Mouse (Mus musculus) heart, postnatal 25 days (tissue): ENCODE results near the gene Racgap1. TPM values are rescaled to one million over a fixed set of nuclear protein-coding genes. Genes with fewer than 3 reads are reported as not detected.

ENCODE experiments used
- DNase-seq: peaks from one replicate; pipeline ENCODE4 v3.0.0; 2022; ENCODE audit warnings: low spot score
- intact Hi-C: fragments of 180-260 bp; cut with DNase I; formaldehyde crosslinking; loops from one replicate; pipeline ENCODE4 v1.15.1; 2025
- total RNA-seq, 2 experiments: library from RNA; stranded (reverse); gene quantifications; 2 replicates each; pipeline ENCODE4 v1.2.3; 2021

Gene Racgap1
- 1 to 10 TPM; 2.8 to 3.0 TPM for total RNA-seq

DNA sequence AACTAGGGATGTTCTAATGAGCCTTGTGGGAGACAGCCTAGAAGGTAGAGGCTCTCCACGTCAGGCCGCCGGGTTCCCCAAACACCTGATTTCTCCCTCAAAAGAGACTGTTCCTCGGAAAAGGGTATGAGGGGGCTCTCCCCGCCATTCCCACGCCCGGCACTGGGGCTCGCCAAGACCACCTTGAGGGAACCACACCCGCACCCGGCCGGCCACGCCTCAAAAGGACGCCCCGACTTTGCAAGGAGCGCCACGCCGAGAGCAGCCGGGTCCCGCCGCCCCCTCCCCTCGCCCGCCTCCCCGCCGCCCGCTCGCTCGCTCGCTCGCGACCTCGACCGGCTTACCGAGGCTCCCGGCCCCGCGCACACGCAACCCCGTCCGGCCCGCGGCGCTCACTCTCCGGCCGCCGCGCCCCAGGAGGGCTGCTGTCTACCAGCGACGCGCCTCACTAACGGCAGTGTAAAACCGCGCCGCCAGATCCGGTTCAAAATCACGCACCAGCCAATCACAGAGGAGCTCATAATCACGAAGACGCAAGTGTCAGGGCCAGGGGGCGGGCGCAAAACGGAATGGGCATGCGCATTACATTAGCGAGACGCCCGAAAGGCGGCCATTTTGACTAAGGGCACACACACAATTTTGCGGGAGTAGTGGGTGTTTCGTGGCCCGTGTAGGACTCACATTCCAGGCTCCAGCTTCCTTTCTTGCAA, at the start of gene Racgap1:
Racgap1 (minus strand) TSS at position 494 of the 710 bp plus-strand sequence.
- intact Hi-C loops, result no loop called here

DNA sequence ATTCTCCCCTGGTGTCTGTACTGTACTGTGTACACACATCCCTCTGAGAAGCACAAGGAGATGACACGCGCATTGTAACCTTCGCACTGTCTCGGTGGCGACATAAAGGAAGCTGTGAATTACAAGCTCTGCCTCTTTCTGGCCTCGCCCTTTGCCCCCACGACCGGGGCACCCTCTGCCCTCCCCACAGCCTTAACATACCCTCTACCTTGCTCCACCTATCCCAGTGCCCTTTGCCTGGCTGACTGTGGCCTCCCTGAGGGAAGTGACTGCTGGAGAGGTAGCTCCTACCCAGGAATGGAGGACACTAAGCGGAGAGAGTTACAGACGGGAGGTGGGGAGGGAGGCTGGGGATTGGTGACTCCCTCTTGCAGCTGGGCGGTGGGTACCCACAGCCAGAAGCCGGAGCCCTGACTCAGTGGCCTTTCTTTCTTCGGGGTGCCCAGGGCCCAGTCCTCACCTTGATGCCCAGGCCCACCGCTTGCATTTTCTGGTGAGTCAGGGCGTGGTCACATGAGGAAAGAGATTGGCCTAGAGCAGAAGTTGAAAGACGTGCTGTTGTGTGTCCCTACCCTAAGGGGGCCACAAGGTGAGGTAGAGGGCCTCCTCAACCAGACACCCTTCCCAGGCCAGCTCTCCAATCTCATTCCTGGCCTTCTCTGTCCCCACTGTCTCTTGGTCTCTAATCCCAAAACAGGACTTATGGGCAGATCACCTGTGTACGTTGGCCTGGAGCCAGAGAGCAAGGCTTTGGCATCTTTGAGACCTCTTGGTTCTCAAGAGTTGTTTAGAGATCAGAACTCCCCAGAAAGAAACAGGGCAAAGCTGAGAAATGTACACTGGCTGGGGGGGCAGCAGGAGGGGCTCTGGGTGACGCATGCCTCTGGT, 49.0 kb upstream of the Racgap1 start:
- intact Hi-C loops, result no loop called here
- no peak for DNase-seq

More for the DNA sequence above, at the start of gene Racgap1:
- DNase-seq, result peak; percentile 91

DNA sequence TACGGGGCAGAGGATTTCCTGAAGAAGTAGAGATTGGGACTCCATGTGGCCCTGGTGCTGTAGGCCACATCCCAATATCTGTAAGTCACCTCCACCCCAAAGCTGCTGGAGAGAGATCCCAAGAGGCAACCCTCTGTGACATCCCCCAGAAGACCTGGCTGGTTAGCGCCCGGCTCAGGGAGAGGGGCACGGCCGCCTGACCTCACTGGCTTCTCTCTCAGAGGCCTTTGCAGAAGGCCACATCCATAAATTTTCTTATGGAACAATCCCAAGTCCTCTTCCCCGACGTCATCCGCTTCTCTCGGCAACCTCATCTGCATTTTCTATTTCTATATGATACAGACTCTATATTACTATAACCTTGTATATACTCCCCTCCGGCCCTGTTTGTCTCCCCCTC, 48.3 kb upstream of the Racgap1 start:
- DNase-seq, result no peak
- intact Hi-C loops, result no loop called here

DNA sequence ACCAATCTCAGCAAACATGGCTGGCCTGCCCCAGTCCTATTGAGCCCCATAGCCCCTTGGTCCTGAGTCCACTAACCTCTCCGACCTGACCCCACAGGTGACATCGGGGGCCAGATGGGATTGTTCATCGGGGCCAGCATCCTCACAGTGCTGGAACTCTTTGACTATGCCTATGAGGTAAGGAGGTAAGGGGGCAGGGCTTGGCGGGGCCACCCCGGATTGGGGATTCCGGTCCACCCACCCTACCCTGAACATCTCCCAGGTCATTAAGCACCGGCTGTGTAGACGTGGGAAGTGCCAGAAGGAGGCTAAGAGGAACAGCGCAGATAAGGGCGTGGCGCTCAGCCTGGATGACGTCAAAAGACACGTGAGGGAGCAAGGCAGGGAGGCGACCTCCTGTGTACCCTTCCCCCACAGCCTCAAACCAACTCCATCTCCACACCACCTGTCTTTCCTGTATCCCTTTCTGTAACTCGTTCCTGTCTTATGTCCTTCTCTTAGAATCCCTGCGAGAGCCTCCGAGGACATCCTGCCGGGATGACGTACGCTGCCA, 47.2 kb upstream of the Racgap1 start:
- intact Hi-C loops, result no loop called here
- DNase-seq, result no peak

DNA sequence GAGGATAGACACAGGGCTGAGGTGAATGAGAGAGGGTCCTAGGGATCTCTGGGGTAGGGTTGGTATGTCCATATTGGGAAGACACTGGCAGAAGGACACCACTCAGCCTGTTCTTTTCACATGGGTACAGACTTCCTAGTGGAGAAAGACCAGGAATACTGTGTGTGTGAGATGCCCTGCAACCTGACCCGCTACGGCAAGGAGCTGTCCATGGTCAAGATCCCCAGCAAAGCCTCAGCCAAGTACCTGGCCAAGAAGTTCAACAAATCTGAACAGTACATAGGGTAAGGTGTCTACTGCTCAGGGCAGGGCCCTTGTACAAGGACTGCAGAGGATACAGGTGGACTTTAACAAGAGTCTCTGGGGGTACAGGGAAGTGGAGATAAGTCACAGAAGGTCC, 45.9 kb upstream of the Racgap1 start:
- no peak for DNase-seq
- intact Hi-C loops, result no loop called here

DNA sequence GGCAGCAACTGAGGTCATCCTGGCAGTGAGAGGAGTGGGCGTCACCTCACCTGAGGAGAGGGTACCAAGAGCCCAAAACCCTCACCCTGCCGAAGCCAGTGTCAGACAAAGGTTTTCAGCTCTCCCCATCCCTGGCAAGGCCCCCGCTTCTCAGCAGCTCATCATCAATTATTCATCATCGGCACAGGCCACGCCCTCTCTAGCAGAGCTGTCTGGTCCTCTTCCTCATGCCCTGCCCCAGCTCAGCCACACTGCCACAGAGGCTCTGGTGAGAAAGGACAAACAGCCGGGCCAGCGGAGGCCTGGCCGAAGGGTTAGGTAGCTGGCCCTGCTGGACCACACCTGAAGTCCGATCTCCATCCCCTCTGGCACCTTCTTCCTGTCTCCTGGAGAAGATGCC, 40.5 kb upstream of the Racgap1 start:
- intact Hi-C loops, result no loop called here
- DNase-seq, result no peak

DNA sequence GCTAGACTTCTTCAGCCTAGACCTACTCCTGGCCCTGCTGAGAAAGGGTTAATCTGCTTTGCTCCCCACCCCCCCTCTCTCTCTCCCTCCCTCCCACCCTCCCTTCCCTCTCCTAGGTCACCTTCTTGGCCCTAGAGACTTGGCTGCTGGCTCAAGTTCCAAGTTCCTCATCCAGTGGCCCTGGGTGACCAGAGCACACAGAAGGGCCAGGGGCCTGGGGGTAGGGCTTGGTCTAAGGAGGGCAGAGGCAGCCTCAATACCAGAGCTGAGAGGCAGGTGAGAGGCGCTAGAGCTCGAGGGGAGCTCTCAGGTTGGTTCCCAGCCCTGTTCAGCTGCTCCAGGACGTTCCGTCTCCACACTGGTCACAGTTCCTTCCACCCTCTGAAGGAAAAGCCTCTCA, 39.5 kb upstream of the Racgap1 start:
- intact Hi-C loops, result no loop called here
- DNase-seq, result no peak

DNA sequence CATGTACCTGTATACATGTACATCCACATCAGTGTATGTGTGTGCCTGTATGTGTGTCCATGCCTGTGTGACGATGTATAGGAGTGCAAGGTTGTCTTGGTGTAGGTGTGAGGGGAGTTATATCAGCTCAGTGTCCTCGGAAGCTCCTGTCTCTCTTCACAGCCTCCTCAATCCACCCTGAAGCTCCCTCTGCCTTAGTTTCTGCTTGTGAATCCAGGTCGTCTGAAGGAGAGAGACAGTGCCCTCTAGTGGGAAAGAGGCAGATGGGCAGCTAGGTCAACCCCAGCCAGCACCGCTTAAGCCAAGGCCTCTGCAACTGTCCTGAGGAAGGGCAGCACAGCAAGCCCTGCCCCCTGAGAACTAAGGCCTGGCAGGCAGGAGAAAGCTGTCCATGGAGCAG, 37.3 kb upstream of the Racgap1 start:
- intact Hi-C loops, result loop anchor here (1.0 to 5.0 kb wide), 2 partner anchors 92 to 191 kb away; no protein-coding TSS in a partner anchor
- DNase-seq, result no peak

DNA sequence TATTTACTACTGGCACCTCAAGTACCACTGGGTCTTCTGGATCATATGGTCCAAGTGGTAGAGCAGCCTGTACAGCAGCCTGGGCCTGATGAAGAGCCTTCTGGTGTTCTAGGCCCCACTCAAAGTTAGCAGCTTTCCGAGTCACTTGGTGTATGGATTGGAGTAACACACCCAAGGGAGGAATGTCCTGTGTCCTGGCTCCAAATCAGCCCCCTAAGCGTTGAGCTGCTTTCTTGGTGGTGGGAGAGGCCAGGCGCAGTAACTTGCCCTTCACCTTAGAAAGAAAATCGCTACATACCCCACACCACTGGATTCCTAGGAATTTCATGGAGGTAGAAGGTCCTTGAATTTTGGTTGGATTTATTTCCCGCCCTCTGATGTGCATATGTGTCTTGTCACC, 32.7 kb upstream of the Racgap1 start:
- intact Hi-C loops, result no loop called here
- DNase-seq, result no peak

DNA sequence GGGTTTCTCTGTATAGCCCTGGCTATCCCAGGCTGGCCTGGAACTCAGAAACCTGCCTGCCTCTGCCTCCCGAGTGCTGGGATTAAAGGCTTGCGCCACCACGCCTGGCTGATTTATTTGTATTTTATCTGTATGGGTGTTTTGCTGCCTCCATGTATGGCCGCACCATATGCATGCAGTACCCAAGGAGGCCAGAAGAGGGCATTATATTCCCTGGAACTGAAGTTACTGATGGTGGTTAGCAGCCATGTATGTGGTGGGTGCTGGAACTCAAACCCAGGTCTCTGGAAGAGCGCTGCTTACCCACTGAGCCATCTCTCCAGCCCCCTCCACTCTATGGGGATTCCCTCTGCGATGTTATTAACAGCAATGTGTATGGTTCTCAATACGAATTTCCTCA, 31.4 kb upstream of the Racgap1 start:
- DNase-seq, result no peak
- intact Hi-C loops, result no loop called here

DNA sequence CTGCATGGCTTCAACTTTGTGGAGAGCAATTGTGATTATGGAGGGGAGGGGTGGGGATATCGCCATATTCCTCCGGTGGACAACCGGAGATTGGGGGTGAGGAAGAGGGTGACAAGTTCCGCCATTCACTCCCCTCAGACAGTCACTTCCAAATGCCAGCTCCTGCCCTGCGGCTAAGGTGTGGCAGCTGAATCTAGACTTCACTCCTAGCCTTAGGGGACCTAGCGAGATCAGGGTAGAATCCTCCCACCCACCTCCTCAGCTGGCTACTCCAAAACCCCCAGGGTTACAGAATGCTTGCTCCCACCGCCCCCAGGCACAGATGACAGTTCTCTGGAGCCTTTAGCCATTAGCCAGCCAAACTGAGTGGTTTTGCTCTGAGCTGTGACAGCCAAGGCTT, 27.6 kb upstream of the Racgap1 start:
- DNase-seq, result no peak
- intact Hi-C loops, result loop anchor here (10.0 kb wide), 1 partner anchor 674 kb away; no protein-coding TSS in a partner anchor

DNA sequence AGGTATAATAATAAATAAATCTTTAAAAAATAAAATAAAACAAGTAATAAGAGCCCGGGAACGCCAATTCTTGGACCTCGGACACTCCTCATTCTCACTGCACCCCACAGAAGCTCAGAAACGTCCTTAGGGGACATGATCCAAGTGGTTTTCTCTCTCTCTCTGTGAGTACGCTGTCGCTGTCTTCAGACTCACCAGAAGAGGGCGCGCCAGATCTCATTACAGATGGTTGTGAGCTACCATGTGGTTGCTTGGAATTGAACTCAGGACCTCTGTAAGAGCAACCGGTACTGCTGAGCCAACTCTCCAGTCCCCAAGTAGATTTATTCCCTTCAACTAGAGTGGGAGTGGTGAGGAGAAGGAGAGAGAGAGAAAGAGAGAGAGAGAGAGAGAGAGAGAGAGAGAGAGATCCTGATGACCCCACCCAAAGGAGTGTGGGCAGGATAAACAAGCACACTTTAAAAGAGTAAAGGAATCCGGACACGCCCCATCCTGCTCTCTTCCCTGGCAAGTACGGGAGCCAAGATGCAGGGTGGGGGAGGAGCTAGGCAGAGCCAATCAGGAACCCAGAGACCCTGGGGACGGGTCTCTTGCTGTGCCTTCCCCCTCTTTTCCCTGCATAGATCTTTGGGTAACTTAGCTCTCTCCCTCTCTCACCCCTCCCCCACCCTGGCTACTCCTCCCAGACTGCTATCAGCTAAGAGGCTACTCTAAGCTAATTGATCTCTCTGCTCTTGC, 26.8 kb upstream of the Racgap1 start:
- no peak for DNase-seq
- intact Hi-C loops, result loop anchor here (10.0 kb wide), 1 partner anchor 673 kb away; no protein-coding TSS in a partner anchor

DNA sequence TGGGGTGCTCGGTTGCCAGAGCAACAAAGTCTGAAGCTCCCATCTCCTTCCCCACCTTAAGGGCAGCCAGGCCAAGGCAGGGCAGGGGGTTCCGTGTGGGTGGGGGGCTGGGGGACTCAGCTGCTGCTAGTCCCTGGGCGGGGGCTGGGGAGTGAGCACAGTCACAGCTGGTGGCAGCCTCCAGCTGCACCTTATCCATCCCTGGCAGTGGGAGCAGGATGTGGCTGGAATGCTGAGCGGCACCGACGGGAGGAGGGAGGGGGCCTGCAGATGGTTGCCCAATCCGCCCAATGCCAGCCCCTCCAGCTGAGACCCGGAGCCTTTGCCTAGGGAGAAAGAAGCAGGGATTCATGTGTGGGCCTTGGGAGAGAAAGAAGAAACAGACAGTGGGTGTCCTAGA, 25.6 kb upstream of the Racgap1 start:
- intact Hi-C loops, result loop anchor here (10.0 kb wide), 1 partner anchor 672 kb away; no protein-coding TSS in a partner anchor

DNA sequence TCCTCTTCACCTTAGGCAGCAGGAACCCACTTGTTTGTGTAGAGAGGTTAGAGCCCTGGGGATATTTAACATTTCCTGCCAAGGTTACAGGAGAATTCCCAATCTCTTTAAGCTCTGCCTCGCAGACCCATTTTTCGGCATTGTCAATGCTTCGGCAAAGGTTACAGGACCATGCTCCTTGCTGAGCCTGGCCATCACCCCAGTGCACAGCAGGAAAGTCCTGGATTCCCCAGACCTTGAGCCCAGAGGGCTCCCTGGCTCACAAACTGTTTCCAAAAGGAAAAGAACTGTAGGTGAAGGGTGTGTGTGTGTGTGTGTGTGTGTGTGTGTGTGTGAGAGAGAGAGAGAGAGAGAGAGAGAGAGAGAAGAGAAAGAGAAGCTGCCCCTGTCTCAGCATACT, 23.4 kb upstream of the Racgap1 start:
- no peak for DNase-seq
- intact Hi-C loops, result loop anchor here (10.0 kb wide), 1 partner anchor 670 kb away; no protein-coding TSS in a partner anchor

More for the DNA sequence above, 25.6 kb upstream of the Racgap1 start:
- no peak for DNase-seq

DNA sequence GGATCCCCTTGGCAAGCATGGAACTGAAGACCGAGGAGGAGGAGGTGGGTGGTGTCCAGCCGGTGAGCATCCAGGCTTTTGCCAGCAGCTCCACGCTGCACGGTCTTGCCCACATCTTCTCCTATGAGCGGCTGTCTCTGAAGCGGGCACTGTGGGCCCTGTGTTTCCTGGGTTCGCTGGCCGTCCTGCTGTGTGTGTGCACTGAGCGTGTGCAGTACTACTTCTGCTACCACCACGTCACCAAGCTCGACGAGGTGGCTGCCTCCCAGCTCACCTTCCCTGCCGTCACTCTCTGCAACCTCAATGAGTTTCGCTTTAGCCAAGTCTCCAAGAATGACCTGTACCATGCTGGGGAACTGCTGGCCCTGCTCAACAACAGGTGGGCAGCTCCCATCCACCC, 20.3 kb upstream of the Racgap1 start:
- intact Hi-C loops, result loop anchor here (10.0 kb wide), 1 partner anchor 667 kb away; no protein-coding TSS in a partner anchor
- DNase-seq, result no peak

DNA sequence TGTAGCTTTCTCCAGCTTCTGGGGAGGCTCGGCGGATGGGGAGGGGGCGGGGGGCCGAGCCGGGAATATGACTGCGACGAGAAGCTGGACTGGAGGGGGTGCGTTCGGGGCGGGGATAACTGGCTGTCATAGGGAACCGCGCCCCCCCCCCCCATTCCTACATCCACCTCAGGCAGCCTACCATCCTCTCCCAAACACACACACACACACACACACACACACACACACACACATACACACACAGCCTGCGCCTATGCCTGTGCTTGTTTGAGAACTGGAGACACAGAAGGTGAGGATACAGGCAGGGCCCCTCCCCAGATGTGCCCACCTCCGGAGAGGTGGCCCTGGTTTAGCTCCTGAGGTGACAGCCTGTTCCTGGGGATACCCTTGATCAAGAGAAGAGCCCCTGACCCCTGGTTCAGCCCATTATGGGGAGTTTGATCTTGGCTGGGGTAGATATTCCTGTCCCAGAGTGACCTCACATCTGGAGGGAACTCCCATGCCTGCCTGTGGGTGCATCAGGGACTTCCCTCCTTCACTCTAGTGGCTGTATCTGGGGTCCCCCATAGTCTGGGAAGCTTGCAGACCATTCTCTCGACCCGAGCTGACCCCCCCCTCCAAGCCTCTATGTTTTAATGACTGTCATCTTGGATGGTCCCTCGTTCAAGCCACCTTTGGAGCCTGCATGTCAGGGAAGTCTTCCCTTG, 19.7 kb upstream of the Racgap1 start:
- intact Hi-C loops, result loop anchor here (10.0 kb wide), 1 partner anchor 666 kb away; no protein-coding TSS in a partner anchor
- no peak for DNase-seq

DNA sequence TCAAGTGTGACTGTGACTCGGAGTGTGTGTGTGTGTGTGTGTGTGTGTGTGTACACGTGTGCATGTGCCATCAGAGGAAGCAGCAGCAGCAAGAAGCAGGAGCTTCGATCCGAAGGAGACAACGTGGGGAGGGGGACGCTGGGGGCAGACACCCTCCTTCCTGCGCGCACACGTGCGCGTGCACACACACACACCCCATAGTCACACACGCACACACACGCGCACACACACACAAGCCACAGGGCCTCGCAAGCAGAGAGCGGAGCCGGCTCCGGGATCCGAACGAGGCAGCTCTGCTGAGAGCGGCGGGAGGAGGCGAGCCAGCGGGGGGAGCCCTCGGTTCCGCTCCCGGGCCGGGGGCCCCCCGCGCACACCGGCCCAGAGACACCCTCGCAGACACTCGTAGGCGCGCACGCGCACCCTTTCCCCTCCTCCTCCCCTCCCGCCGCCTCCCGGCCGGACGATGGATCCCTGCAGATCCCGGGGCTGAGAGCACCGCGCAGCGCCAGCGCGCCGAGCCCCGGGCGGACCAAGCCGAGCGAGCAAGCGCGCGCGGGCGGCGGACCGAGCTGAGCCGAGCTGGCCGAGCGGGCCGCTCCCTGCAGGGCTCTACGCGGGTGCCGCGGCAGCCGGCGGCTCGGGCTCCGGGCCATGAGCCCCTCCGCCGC, 18.8 kb upstream of the Racgap1 start, which contains the start of gene Asic1:
Asic1 (plus strand) TSS at position 215 of the 668 bp plus-strand sequence.
- DNase-seq, result peak; percentile 47
- intact Hi-C loops, result loop anchor here (10.0 kb wide), 1 partner anchor 665 kb away; no protein-coding TSS in a partner anchor

DNA sequence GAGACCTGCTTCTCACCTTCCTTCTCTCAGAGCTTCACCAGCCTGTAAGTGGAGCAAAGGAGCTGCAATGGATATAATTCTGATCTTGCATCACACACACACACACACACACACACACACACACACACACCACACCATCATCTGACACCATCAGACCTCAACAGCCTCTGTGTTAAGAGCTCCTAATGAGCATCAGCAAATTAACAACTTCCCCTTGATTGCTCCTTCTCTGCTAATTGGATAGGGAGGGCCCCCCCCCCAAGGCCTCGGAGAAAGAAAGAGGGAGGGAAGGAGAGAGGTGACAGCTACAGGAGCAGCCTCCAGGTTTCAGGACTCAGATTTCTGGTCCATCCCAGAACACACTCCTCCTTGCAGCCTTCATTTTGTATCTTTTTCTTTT, 17.9 kb upstream of the Racgap1 start:
- no peak for DNase-seq
- intact Hi-C loops, result loop anchor here (1.0 to 5.0 kb wide), 2 partner anchors 73 to 172 kb away; no protein-coding TSS in a partner anchor
